Mouse (Mus musculus) gastrocnemius, postnatal 25 days (tissue): ENCODE results near the gene Klhl21. TPM values are rescaled to one million over a fixed set of nuclear protein-coding genes. Genes with fewer than 3 reads are reported as not detected.

ENCODE experiments used
- DNase-seq: peaks from one replicate; pipeline ENCODE4 v3.0.0; 2022
- long read RNA-seq, 2 experiments: library from polyadenylated mRNA; stranded (forward); transcript quantifications; one replicate each; pipeline ENCODE4 v2.0.0; 2021
- total RNA-seq, 2 experiments: library from RNA; stranded (reverse); gene quantifications; 1 replicate in 1 of 2; 2 replicates in 1 of 2; pipeline ENCODE4 v1.2.3; 2021

Klhl21 gene
- total RNA-seq, result 10 to 100 TPM; 56.9 to 66.5 TPM
- long read RNA-seq, experiment 1, transcript Klhl21-201 (4 exons, 3,986 nt), result major isoform, 12 of 31 reads
- long read RNA-seq, experiment 1, partial matches to known transcripts, result 16 of 31 reads
- long read RNA-seq, experiment 1, other reads (novel, unspliced or antisense), result 3 of 31 reads
- long read RNA-seq, experiment 2, transcript Klhl21-201 (4 exons, 3,986 nt), result major isoform, 28 of 85 reads
- long read RNA-seq, experiment 2, partial matches to known transcripts, result 53 of 85 reads
- long read RNA-seq, experiment 2, other reads (novel, unspliced or antisense), result 4 of 85 reads

- peak; percentile 95 for DNase-seq
Observed at GRCm38 (mm10) chr4:152008622-152009075, at the start of gene Klhl21. Gene Klhl21 (plus strand): TSS chr4:152008803.

- no peak for DNase-seq
Observed at GRCm38 (mm10) chr4:151959849-151960512, 48.6 kb upstream of the Klhl21 start.

GRCm38 (mm10) chr4:151960513-151960854 is 48.1 kb upstream of the Klhl21 start:
- no peak for DNase-seq

- DNase-seq, result no peak
Observed at GRCm38 (mm10) chr4:151962817-151963216, 45.8 kb upstream of the Klhl21 start.

- no peak for DNase-seq
Observed at GRCm38 (mm10) chr4:151968204-151968921, 40.2 kb upstream of the Klhl21 start.

GRCm38 (mm10) chr4:151972221-151972967 is 36.2 kb upstream of the Klhl21 start:
- DNase-seq, result no peak

- no peak for DNase-seq
Observed at GRCm38 (mm10) chr4:151975441-151975840, 33.2 kb upstream of the Klhl21 start.

- peak; percentile 71 for DNase-seq
Observed at GRCm38 (mm10) chr4:151977748-151978147, 30.9 kb upstream of the Klhl21 start.

GRCm38 (mm10) chr4:151980699-151981098 is 27.9 kb upstream of the Klhl21 start:
- no peak for DNase-seq

GRCm38 (mm10) chr4:151981363-151981762 is 27.2 kb upstream of the Klhl21 start:
- peak; percentile 77 for DNase-seq

GRCm38 (mm10) chr4:151983043-151983442 is 25.6 kb upstream of the Klhl21 start:
- DNase-seq, result no peak

- DNase-seq, result peak; percentile 92
Observed at GRCm38 (mm10) chr4:151983560-151983959, 25.0 kb upstream of the Klhl21 start.

- no peak for DNase-seq
Observed at GRCm38 (mm10) chr4:151985886-151986285, 22.7 kb upstream of the Klhl21 start.

- DNase-seq, result no peak
Observed at GRCm38 (mm10) chr4:151986650-151987049, 22.0 kb upstream of the Klhl21 start.

GRCm38 (mm10) chr4:151988014-151988341 is 20.6 kb upstream of the Klhl21 start:
- DNase-seq, result no peak

- peak; percentile 80 for DNase-seq
Observed at GRCm38 (mm10) chr4:151988342-151989109, 20.1 kb upstream of the Klhl21 start, which contains the start of gene Thap3. Gene Thap3 (minus strand): TSS chr4:151988997.

- no peak for DNase-seq
Observed at GRCm38 (mm10) chr4:151989110-151989488, 19.5 kb upstream of the Klhl21 start.

- DNase-seq, result no peak
Observed at GRCm38 (mm10) chr4:151992091-151992490, 16.5 kb upstream of the Klhl21 start.

GRCm38 (mm10) chr4:151993035-151993434 is 15.6 kb upstream of the Klhl21 start:
- DNase-seq, result no peak

- DNase-seq, result peak; percentile 47
Observed at GRCm38 (mm10) chr4:151994228-151995171, 14.1 kb upstream of the Klhl21 start.
